Mouse (Mus musculus) kidney, adult 2 months (tissue): Measurements from ENCODE around the gene Fam53b.

Experiments used
- CTCF ChIP-seq: fragments of 200-500 bp; conservative IDR thresholded peaks from 2 replicates; pipeline ENCODE4 v1.5.1; 2011; ENCODE audit warnings: low read depth, mild to moderate bottlenecking, control low read depth, low read length, moderate library complexity, mixed read lengths; ENCODE audit not compliant: insufficient read depth, insufficient read length
- POLR2A ChIP-seq: fragments of 200-500 bp; IDR thresholded peaks from one replicate; pipeline ENCODE4 v1.6.1; 2011; ENCODE audit warnings: low read depth, low read length, control low read depth

- TF ChIP-seq CTCF (no peak), POLR2A (no peak)
Measured at GRCm38 (mm10) chr7:132726106-132726861, 87.4 kb downstream of the Fam53b start.
